In genomic region chr5:124095596-124096232, GRCm38 (mm10) we compare ENCODE assay signal across 8 mouse cellular contexts. TPM values are rescaled to one million over a fixed set of nuclear protein-coding genes. Genes with fewer than 3 reads are reported as not detected.
A peak's percentile ranks its signal among the peaks of the same experiment; 100 is the strongest.
DNase-seq lines count a peak whose midpoint lies in the region; ATAC-seq lines count a peak whose summit lies in the region.

TSS of gene Abcb9 (minus strand) at chr5:124095798.

- H3K4me1 ChIP-seq in hindbrain, embryonic 16.5 days (ENCODE audit: control insufficient read depth, insufficient read depth, low read depth, low read length): peaks cover 6% of the 10 kb centered on the region; the same call in 1 of the 2 replicates

- H3K9ac ChIP-seq in hindbrain, embryonic 16.5 days (ENCODE audit: low read depth, low read length): peak within 1 kb of the TSS; percentile 79

- ATAC-seq in hindbrain, embryonic 16.5 days: peak; percentile 84

- H3K27me3 ChIP-seq in hindbrain, embryonic 16.5 days (replicated peaks; ENCODE audit: control insufficient read depth, insufficient read depth, low read length): no peaks in the 10 kb centered on the region

- H3K36me3 ChIP-seq in hindbrain, embryonic 16.5 days (ENCODE audit: control insufficient read depth, insufficient read depth, low read length): no peaks in the 10 kb centered on the region
- H3K36me3 ChIP-seq in macrophage (ENCODE audit: inconsistent target): no peaks in the 10 kb centered on the region

- peak within 1 kb of the TSS; percentile 57 for H3K27ac ChIP-seq in hindbrain, embryonic 16.5 days (ENCODE audit: low read depth, low read length)
- no peak within 1 kb of the TSS for H3K27ac ChIP-seq in macrophage

- no peaks in the 10 kb centered on the region for H3K79me2 ChIP-seq in macrophage (ENCODE audit: inconsistent target)

- peak within 1 kb of the TSS; percentile 64 for H3K4me3 ChIP-seq in hindbrain, embryonic 16.5 days (ENCODE audit: low read length)
- H3K4me3 ChIP-seq in macrophage (ENCODE audit: inconsistent target): peak within 1 kb of the TSS; percentile 23

- H3K9me3 ChIP-seq in hindbrain, embryonic 16.5 days (ENCODE audit: control insufficient read depth, low read length): no peaks in the 10 kb centered on the region

- under 1% methylated on average over 42 of the region's 42 CpGs for WGBS in hindbrain, embryonic 16.5 days
- 1% methylated on average over 38 of the region's 42 CpGs for WGBS in macrophage (ENCODE audit: missing documents)

- H3K4me2 ChIP-seq in hindbrain, embryonic 16.5 days (ENCODE audit: low read length): peak within 1 kb of the TSS; percentile 70

- peak; percentile 97 for DNase-seq in WW6 (ENCODE audit: low read depth, low spot score)
- peak; percentile 87 to 92 for DNase-seq in cerebellum, postnatal 4 days (ENCODE audit: low spot score in 2 of 2)
- peak; percentile 100 for DNase-seq in gastrocnemius, adult 18-20 months (ENCODE audit: low spot score)
- DNase-seq in left cerebral cortex, adult 18-20 months (ENCODE audit: low spot score in 2 of 2): peak; percentile 97 to 98
- peak; percentile 98 for DNase-seq in right cerebral cortex, adult 18-20 months
- peak; percentile 96 for DNase-seq in urinary bladder, postnatal 10 days (ENCODE audit: low spot score)

RNA-seq across cellular contexts. Expression of gene Abcb9, which starts in this region (rescaled TPM):
- 1 to 10 TPM; 8.4 to 8.9 TPM for total RNA-seq in gastrocnemius, adult 18-20 months (2021)
- polyA plus RNA-seq in hindbrain, embryonic 16.5 days (2015; fragmentation: Nextera tagmentation; extraction: Ambion mirVana): 27.2 and 28.1 TPM in 2 replicates
- total RNA-seq in left cerebral cortex, adult 18-20 months (2021): 10 to 100 TPM; 53.1 to 57.1 TPM
- total RNA-seq in macrophage (2018; cell fraction: chromatin; rRNA removed): 1 to 10 TPM in 22 of 26 experiments, under 1 TPM in 3, not detected in 1; 0.37 to 5.0 (median 2.4) TPM
- total RNA-seq in macrophage (2018; cell fraction: cytosol; rRNA removed): 1 to 10 TPM; 1.2 to 3.1 (median 1.9) TPM
- total RNA-seq in macrophage (2018; cell fraction: nucleus; rRNA removed): 1 to 10 TPM in 25 of 26 experiments, under 1 TPM in 1; 0.87 to 4.5 (median 2.6) TPM
- polyA plus RNA-seq in macrophage (2018): 1.6 to 2.1 TPM (median 1.6 TPM) in 3 replicates

Comparison
In these comparisons a context has a peak if more than half of its experiments do, and no peak if none do; other contexts are left out.
1. RNA of gene Abcb9 (total RNA-seq): 53.1 to 57.1 TPM in left cerebral cortex, adult 18-20 months; 8.4 to 8.9 TPM in gastrocnemius, adult 18-20 months; every median in the first group is over 4 times any median in the second.
2. Peak in every context shown above with its lines, with median percentiles within 50 percentile points of each other: DNase-seq.